In the genomic region with DNA sequence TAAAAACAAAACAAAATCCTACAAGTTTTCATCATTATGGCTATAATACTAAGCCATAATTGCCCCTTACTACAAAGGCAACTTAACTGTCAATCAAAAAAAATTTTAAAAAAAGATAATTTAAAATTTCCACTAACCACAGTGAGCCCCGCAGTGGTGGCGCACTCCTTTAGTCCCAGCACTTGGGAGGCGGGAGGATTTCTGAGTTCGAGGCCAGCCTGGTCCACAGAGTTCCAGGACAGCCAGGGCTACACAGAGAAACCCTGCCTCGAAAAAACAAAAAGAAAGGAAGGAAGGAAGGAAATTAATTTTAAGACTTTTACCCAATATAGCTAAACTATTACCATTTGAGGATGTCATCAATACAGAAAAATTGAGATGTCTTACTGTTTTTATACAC, we compare ENCODE assay signal across 8 mouse cellular contexts. TPM values are rescaled to one million over a fixed set of nuclear protein-coding genes. Genes with fewer than 3 reads are reported as not detected.
A peak's percentile ranks its signal among the peaks of the same experiment; 100 is the strongest.
DNase-seq lines count a peak whose midpoint lies in the region; ATAC-seq and TF ChIP-seq lines count a peak whose summit lies in the region.

No protein-coding gene starts in this region.

- H3K9me3 ChIP-seq in heart, postnatal 0 days (replicated peaks; ENCODE audit: control insufficient read depth, low read length) = no peaks in the 10 kb centered on the region
- H3K9me3 ChIP-seq in hindbrain, embryonic 14.5 days (ENCODE audit: control insufficient read depth, low read length) = no peaks in the 10 kb centered on the region
- H3K9me3 ChIP-seq in midbrain, embryonic 12.5 days = no peaks in the 10 kb centered on the region

- no peak for DNase-seq in heart, postnatal 0 days (ENCODE audit: low spot score)
- DNase-seq in heart, postnatal 10 days = no peak
- peak; percentile 51 for DNase-seq in NIH3T3 (ENCODE audit: low read depth)
- no peak for DNase-seq in hindbrain, embryonic 14.5 days (ENCODE audit: low spot score)
- no peak for DNase-seq in gastrocnemius, postnatal 10 days
- no peak for DNase-seq in adrenal gland, adult (ENCODE audit: inconsistent age in 2 of 2, low spot score in 1 of 2)

- peaks cover 39% of the 10 kb centered on the region for H3K36me3 ChIP-seq in heart, postnatal 0 days (replicated peaks; ENCODE audit: control insufficient read depth, insufficient read depth, low read length)
- peaks cover 37% of the 10 kb centered on the region for H3K36me3 ChIP-seq in hindbrain, embryonic 14.5 days (replicated peaks; ENCODE audit: control insufficient read depth, insufficient read depth)
- H3K36me3 ChIP-seq in midbrain, embryonic 12.5 days = peaks cover 41% of the 10 kb centered on the region

- H3K9ac ChIP-seq in heart, postnatal 0 days (replicated peaks; ENCODE audit: low read depth, low read length) = peak overlapping the region; percentile 93
- H3K9ac ChIP-seq in hindbrain, embryonic 14.5 days = peak overlapping the region; percentile 83
- peak overlapping the region; percentile 90 for H3K9ac ChIP-seq in midbrain, embryonic 12.5 days (replicated peaks)

- H3K4me3 ChIP-seq in heart, postnatal 0 days (ENCODE audit: low read depth, low read length) = peak overlapping the region; percentile 98
- H3K4me3 ChIP-seq in hindbrain, embryonic 14.5 days (replicated peaks; ENCODE audit: low read length) = peak overlapping the region; percentile 85
- peak overlapping the region; percentile 82 for H3K4me3 ChIP-seq in midbrain, embryonic 12.5 days

- TF ChIP-seq CTCF in heart, postnatal 0 days (IDR thresholded peaks at IDR 0.05; ENCODE audit: low read depth) = no peak

- ATAC-seq in heart, postnatal 0 days (ENCODE audit: insufficient read depth, low read depth) = no peak
- no peak for ATAC-seq in hindbrain, embryonic 14.5 days (ENCODE audit: low FRiP score)
- ATAC-seq in midbrain, embryonic 12.5 days (ENCODE audit: low FRiP score, low read depth) = no peak
- ATAC-seq in frontal cortex, adult (ENCODE audit: low TSS enrichment) = no peak

- H3K4me1 ChIP-seq in heart, postnatal 0 days (ENCODE audit: control insufficient read depth, insufficient read depth) = peaks cover 23% of the 10 kb centered on the region
- H3K4me1 ChIP-seq in hindbrain, embryonic 14.5 days (replicated peaks; ENCODE audit: control insufficient read depth, insufficient read depth, low read length) = peaks cover 12% of the 10 kb centered on the region; the same call in 1 of the 2 replicates
- peaks cover 20% of the 10 kb centered on the region for H3K4me1 ChIP-seq in midbrain, embryonic 12.5 days

- no peaks in the 10 kb centered on the region for H3K27me3 ChIP-seq in heart, postnatal 0 days (ENCODE audit: control insufficient read depth, insufficient read depth, low read length)
- no peaks in the 10 kb centered on the region for H3K27me3 ChIP-seq in hindbrain, embryonic 14.5 days (ENCODE audit: control insufficient read depth, insufficient read depth, low read length)
- H3K27me3 ChIP-seq in midbrain, embryonic 12.5 days = no peaks in the 10 kb centered on the region

- intact Hi-C loops in heart, postnatal 10 days (cut with DNase I) = loop anchor here (5.0 kb wide), 1 partner anchor 134 kb away; the partner anchor contains the start of gene Bptf

- TF ChIP-seq EP300 in heart, postnatal 0 days (IDR thresholded peaks at IDR 0.05; ENCODE audit: low read depth) = no peak

- peak overlapping the region; percentile 94 for H3K27ac ChIP-seq in heart, postnatal 0 days (ENCODE audit: low read depth)
- H3K27ac ChIP-seq in hindbrain, embryonic 14.5 days = peak overlapping the region; percentile 76; the same call in 1 of the 2 replicates
- H3K27ac ChIP-seq in midbrain, embryonic 12.5 days (replicated peaks) = no peak overlapping the region; the same call in 1 of the 2 replicates

- 13% methylated on average over 5 of the region's 5 CpGs for WGBS in heart, postnatal 0 days
- WGBS in hindbrain, embryonic 14.5 days = 11% methylated on average over 5 of the region's 5 CpGs
- 12% methylated on average over 5 of the region's 5 CpGs for WGBS in midbrain, embryonic 12.5 days

- H3K4me2 ChIP-seq in heart, postnatal 0 days (ENCODE audit: low read depth, low read length) = peak overlapping the region; percentile 63
- peak overlapping the region; percentile 82 for H3K4me2 ChIP-seq in hindbrain, embryonic 14.5 days (replicated peaks)
- H3K4me2 ChIP-seq in midbrain, embryonic 12.5 days (replicated peaks) = peak overlapping the region; percentile 64

RNA-seq across cellular contexts. Expression of gene Kpna2, which starts 1.4 kb away (rescaled TPM):
- total RNA-seq in heart, postnatal 0 days (2014; rRNA removed; ENCODE audit: low replicate concordance) = 177 and 180 TPM in 2 replicates
- 109 and 124 TPM in 2 replicates for polyA plus RNA-seq in heart, postnatal 0 days (2015; fragmentation: Nextera tagmentation; extraction: Ambion mirVana)
- total RNA-seq in heart, postnatal 10 days (2021) = 100 to 1,000 TPM; 104 to 112 TPM
- 150 and 177 TPM in 2 replicates for polyA plus RNA-seq in hindbrain, embryonic 14.5 days (2014; fragmentation: Nextera tagmentation; extraction: Ambion mirVana)
- polyA plus RNA-seq in midbrain, embryonic 12.5 days (2016; fragmentation: Nextera tagmentation; extraction: Ambion mirVana) = 491 and 516 TPM in 2 replicates
- total RNA-seq in gastrocnemius, postnatal 10 days (2021) = 10 to 100 TPM; 24.1 to 27.6 TPM

RNA-seq across cellular contexts. Expression of gene 1810010H24Rik, which starts 27.5 kb away (rescaled TPM):
- total RNA-seq in heart, postnatal 0 days (2014; rRNA removed; ENCODE audit: low replicate concordance) = 1.7 and 4.0 TPM in 2 replicates
- 2.6 and 3.4 TPM in 2 replicates for polyA plus RNA-seq in heart, postnatal 0 days (2015; fragmentation: Nextera tagmentation; extraction: Ambion mirVana)
- 1 to 10 TPM; 3.2 to 3.8 TPM for total RNA-seq in heart, postnatal 10 days (2021)
- polyA plus RNA-seq in hindbrain, embryonic 14.5 days (2014; fragmentation: Nextera tagmentation; extraction: Ambion mirVana) = 7.1 and 7.8 TPM in 2 replicates
- 3.4 and 3.8 TPM in 2 replicates for polyA plus RNA-seq in midbrain, embryonic 12.5 days (2016; fragmentation: Nextera tagmentation; extraction: Ambion mirVana)
- total RNA-seq in gastrocnemius, postnatal 10 days (2021) = 1 to 10 TPM; 2.5 to 3.0 TPM
